Mouse (Mus musculus) c-Kit-positive CD71-positive TER-119-positive erythroid progenitor cells, embryonic 14.5 days (primary cell): ENCODE data around the gene A4galt.

Experiments
- DNase-seq: peaks from one replicate; pipeline ENCODE4 v3.0.0-alpha.2; 2013; ENCODE audit warnings: low spot score

The A4galt gene

DNA sequence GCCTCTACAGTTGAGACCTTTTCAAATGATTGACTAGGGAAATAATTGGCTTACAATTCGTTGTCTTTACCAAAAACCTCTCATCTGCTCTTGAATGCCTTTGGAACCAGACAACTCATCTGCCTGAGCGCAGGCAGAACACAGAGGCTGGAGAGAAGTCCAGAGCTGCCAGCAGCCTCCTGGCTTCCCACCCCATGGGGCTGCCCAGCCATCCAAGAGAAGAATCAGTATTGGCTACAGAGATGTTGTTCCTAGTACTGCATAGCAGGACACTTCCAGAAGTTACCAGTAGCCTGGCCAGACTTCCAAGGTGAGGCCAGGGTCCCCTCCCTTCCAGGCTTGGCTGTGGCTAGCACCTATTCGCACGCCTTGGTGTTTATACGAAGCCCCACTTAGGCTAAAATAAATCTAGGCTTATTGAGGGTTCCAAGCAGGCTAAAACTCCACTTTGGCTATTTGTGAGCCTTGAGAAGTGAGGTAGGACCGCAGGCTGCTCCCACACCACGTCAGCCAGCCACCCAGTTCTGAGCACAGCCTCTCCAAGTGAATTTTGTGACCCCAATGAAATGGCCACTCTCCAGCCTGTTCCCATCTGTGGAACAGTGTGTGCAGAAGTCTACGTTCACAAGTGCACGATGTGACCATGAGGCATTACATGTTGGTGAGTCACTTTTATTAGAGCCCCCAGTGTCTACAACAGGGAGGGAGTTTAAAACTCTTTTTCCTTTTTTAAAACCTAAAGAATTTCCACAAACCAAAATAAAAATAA is 25.3 kb downstream of the A4galt start:
- no peak for DNase-seq

DNA sequence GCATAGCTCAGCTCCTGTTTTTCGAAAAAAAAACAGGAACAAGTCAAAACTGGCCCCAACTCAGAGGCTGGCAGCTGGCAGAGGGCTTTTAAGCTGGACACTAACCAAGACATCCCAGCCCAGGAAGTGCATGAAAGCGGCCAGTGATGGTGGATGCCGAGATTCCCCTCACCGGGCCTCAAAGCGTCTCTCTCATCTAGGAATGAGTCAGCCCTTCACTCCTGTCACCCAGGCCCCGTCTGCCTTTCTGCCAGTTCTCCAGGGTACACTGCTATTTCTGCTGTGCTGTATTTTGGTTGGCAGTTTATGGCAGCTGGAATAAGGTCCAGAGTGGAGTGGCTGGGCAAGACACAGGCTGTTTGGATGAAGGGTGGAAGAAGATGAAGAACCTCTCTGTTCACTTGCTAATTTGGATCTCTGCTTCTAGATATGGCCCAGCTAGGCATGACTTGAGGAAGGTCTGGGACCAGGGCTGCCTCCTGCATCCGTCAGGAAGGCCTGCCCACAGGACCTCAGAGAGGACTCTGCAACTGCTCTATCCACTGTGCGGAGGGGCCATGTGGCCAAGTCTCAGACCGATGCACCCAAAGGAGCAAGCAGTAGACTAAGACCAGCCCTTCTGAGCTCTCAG is 27.3 kb downstream of the A4galt start:
- no peak for DNase-seq

DNA sequence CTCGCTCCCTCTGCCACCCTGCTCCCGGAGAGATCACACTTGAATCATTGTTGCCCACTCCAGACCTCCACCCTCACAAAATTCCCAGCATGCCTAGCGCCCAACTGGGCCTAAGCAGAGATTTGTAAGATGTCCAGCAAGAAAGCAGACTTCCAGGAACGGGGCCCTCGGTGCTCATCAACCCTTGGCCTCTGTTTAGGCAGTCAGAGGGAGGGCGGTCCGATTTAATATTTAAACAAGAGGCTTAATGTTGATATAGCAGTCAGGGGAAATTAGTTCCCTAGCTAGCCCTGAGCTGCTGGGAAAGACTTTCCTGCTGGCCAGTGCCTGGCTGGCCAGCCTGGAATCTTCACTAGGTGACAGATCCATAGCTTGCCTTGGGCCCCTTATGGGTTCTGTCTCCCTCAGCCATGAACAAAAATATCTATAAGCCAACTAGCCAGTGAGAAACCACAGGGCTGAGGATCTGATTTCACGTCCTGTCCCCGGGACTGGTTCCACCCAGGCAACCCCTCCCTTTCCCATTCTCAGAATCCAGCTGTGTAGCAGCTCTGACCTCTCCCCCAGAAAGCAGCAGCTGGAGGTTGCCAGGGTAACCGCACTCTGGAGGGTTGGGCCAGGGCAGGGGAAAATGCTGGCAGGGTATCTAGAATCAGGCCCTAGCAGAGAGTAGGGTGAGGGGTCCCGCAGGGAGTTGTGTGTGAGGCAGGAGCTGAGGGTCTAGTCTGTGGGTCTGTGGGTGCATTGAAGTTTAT is 28.2 kb downstream of the A4galt start:
- no peak for DNase-seq

DNA sequence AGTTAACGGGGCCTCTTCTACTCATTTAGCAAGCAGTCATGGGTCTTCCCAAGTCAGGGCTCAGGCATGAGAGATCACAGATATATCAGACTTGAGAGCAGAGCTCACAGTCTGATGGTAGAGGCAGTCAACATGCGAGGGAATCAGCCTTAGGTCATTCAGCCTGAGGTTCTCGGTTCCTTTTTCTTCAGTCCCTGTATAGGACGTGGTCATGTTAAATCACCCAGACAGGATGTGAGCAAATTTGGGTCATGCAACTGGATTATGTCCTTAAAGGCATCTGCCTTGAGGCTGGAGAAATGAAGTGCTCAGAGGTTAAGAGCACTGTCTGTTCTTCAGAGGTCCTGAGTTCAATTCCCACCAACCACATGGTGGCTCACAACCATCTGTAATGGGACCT is 29.9 kb downstream of the A4galt start:
- no peak for DNase-seq

DNA sequence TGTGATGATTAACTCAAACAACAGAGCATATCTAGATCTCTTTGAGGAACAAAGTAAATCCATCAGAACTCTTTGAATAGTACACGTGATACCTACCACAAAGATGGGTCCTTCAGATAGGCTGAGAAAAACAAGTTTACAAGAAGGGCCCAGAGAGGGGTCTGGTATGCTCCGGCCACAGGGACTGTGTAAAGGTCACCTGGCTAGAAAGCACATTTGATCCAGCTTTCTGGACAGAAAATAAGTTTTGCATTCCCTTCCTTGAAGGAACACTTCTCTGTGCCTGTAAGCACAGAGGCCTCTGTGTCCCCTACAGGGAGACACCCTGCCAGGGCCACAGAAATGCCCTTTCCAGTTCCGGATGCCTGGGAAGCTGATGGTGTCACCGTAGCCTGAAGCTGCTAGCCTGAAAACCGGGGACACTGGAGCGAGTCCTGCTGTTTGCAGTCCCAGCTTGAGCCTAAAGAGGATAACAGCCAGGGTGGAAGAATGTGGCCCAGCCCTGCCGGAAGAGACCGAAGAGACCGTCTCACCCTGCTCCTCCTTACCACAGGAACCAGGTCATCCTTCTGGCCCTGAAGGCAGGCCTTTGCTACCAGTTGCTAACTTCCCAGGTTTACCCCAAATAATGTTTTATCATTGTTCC is 31.1 kb downstream of the A4galt start:
- no peak for DNase-seq

DNA sequence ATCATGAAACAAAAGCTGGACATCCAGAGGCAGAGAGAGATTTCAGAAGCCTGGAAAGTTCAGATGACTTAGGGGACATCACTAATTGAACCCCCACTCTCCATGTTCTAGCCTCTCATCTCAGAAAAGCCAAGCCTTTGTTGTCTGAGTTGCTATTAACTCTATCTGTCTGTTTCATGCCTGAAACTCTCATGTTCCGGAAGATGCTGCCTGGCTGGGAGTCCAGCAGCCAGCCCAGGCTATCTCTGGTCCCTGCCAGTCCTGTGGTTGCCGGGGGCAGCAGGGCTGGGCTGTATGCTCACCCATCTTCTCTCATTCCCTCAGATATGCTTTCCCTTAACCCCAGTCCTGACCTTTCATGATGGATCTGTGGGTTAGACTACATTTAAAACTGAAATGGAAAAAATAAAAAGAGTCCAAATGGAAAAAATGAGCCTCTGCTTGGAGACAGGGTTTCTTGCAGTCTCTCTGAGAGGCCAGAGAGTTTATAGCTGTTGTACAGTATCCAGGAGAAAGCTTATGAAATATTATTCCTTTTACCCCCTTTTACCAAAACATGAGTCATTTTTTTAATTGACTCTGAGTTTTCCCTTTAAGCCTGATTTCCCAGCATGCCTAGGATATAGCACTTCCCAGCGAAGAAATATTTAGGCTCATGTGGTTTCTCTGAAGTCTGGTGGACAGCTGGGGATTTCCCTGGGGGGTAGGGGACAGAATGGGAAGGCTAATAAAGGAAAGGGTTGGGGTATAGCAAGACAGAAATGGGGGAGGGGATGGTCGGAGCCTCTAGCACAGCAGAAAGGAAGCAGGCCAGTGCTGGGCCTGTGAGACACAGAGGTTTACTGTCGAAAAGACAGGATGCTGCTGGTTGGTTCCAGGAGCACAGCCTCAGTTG is 36.0 kb downstream of the A4galt start:
- no peak for DNase-seq

DNA sequence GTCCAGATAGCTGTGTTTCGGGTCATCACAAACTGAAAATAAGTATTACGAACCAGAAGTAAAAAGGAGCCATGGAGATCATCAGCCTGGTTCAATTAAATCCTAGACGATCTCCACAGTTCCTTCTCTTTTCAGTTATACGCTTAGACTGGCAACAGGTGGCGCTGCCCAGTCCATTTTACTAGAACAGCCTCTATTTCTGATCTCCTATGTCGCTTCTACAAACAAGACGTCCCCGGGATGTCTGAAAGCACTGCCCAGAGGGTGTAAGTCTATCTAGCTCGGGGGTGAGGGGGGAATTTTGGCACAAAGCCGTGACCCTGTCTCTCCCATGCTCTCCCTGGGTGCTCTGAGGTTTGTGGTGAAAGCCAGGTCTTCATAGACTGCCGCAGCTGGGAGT is 41.3 kb downstream of the A4galt start:
- peak; percentile 29 for DNase-seq

DNA sequence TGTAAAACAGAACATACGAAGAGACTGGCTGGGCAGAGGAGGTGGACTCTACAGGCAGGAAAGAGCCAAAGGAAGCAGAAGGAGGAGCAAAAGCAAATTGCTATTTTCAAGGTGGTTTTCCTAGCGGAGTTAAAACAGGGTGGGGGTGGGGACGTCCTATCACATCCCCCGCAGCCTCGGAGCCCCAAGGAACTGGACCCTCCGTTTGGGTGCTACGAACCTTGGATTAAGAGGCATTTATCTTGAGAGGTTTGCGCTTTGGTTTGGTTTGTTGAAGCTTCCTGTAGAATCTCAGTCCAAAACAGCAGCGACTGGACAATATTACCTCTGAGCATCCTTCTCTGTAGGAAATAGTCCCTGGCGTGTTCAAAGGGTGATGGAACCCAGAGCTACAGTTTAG is 41.9 kb downstream of the A4galt start:
- no peak for DNase-seq

DNA sequence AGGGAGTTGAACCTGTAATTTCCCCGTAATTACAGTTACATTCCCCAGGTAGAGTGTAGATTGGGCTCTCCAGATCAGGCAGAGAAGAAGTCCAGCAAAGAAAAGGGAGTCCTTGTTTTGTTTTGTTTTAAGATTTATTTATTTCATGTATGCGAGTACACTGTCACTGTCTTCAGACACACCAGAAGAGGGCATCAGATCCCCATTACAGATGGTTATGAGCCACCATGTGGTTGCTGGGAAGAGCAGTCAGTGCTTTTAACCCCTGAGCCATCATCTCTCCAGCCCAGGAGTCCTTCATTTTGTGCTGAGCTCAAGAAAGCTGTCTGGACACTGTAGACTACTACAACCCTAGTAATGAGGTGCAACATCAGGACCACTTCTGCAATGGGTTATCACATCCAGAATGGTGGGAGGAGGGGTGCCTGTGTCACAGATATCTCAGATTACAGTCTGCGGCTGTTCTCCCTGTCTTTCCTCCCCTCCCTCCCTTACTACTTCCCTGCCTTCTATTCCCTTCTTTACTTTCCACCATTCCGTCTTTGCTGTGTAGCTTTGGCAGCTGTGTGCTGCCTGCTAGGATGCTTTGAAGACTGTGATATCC is 42.4 kb downstream of the A4galt start:
- DNase-seq: no peak

DNA sequence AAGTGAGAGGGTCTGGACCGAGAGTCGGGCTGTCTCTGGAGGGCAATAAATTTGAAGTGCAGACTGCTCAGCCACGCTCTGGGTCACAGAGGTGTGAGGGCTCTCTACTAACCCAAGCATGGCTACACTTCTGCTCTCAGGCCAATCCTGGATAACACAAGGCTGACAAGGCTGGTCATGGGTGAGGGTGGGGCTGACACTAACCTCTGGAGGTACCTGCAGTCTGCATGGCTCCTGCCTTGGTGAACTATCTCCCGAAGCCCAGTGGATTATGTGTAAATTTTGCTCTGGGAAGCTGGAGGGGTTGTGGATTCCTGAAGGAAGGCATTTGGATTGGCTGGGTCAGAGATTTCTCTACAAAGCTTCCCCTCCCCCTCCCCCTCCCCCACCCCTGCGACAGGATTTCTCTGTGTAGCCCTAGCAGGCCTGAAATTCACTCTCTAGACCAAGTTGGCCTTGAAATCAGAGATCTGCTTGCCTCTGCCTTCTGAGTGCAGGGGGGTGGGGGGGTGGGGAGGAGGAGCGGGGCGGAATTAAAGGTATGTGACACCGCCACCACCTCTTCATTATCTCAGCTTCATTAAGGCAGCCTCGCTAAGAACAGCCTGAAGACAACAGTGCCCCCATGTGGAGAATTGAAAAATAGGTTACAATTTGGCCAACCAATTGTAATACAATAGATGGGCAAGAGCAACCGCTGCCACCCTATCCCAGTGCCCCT is 46.7 kb downstream of the A4galt start:
- peak; percentile 73 for DNase-seq

DNA sequence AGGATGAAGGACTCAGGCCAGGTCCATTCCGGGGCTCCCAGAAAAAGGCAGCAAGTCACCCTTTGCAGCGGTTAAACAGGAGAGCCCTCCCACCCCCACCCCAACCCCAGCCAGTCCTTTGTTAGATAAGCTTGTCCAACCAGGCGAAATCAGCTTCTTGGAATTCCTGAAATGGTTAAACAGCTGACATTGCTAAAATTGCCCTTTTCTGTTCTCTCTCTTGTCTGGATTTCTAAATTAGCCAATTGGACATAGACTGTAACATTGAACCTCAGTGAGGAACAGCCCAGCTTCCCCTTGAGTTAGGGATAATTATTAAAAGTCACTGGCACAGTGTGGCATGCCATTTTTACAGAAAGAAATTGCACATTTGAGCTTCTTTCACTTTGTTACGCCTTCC is 49.2 kb downstream of the A4galt start:
- DNase-seq: no peak

DNA sequence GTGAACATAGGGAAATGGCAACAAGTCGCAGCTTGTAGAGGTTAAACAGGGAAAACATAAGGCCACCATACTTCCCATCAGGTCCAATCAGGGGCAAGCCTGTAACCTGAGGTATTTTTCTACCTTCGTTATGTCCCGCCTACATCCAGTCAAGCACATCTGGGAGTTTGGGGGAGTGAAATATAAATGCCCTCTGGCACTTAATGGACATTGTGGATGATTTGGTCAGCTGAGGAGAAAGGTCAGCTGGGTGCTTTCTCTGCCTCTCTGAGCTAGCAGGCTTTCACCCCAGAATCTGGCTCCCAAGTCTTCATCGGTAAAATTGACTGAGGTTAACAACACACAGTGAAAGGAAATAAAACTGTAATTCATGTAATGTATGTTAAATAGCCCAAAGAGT is 58.2 kb downstream of the A4galt start:
- no peak for DNase-seq

DNA sequence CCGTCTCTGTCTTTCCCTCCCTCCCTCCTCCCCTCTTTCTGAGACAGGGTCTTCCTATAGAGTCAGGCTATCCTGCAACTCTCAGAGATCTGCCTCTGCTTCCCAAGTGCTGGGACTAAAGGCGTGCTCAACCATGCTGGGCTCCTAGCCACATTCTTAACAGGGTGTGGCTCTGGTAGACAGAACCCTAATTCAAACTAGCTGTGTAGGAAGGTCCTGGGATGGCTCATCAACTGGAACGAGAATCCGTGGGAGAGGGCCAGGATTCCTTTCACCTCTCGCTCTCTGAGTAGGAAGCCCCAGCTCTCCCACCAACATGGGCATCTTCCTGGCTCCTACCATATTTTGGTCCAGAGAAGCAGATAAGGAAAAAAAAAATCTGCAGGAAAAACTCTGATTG is 69.2 kb downstream of the A4galt start:
- DNase-seq: no peak

DNA sequence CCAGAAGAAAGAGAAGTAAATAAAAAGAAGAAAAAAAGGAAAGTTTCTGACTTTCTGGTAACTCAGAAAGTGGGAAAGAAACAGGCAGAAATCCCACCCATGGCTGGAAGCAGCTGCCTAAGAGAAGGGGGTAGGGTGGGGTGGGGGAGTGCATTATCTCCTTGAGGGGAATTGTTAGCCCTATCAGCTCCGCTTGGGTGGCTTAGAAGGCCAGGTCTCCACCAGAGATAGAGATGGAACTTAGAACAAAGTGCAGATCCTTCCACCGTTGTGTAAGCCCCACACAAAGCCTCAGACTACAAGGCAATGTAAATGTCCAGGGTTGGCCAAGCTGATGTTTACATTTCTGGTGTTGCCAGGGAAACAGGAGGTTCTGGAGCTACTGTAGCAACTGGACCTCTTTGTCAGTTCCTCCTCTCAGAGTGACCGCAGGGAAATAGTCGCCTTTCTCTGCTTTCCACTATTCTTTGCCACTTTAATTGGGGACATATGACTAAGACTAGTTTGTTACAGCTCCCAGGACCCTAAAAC is 69.7 kb downstream of the A4galt start:
- DNase-seq: no peak

DNA sequence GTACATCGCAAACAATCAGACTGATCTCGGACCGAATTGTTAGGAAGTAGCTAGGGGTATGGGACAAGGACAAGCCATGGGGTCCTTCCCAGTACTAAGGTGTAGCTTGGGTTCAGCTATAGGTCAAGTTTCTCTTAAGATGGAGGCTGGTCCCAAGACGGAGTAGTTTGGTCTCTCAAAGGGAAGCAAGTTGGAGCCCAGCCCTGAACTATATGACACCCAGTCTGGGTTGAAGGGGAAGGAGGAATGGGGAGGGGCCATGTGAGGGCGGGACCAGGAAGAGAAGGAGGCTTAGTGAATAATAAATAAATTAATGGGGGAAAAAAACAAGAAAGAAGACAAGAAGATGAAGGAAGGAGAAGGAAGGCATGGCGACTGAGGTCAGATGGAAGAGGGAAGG is 71.6 kb downstream of the A4galt start:
- no peak for DNase-seq
